Mouse (Mus musculus) intestine, postnatal 0 days (tissue): ENCODE measurements at regions not wholly inside any gene's neighbourhood (a gene's known extent, or its start where the extent isn't known, plus 50 kb on each side); places are given as distances from the start of the nearest gene placed in this dataset.
A peak's percentile ranks its signal among the peaks of the same experiment; 100 is the strongest.

ENCODE experiments used
- ATAC-seq: fragments of 200-750 bp; cut with Nextera tagmentation; 2 replicates; pipeline ENCODE4 v1.8.0; 2017; ENCODE audit warnings: mild to moderate bottlenecking, moderate TSS enrichment, moderate library complexity
- H3K27ac ChIP-seq: fragments of 300-500 bp; sonication (generic); 2 replicates; pipeline ENCODE4 v1.5.1; 2014; ENCODE audit warnings: mild to moderate bottlenecking, low read depth, low read length, moderate library complexity
- H3K27me3 ChIP-seq: fragments of 300-500 bp; sonication (generic); replicated peaks from 2 replicates; pipeline ENCODE4 v1.6.1; 2014; ENCODE audit warnings: low read length, mixed read lengths; ENCODE audit not compliant: control insufficient read depth, insufficient read depth
- H3K36me3 ChIP-seq: fragments of 300-500 bp; sonication (generic); 2 replicates; pipeline ENCODE4 v1.6.1; 2014; ENCODE audit warnings: mild to moderate bottlenecking, moderate library complexity; ENCODE audit not compliant: control insufficient read depth, insufficient read depth
- H3K4me1 ChIP-seq: fragments of 300-500 bp; sonication (generic); replicated peaks from 2 replicates; pipeline ENCODE4 v1.6.1; 2014; ENCODE audit warnings: antibody characterized with exemption, low read length, mixed read lengths; ENCODE audit not compliant: control insufficient read depth, insufficient read depth
- H3K4me2 ChIP-seq: fragments of 300-500 bp; sonication (generic); replicated peaks from 2 replicates; pipeline ENCODE4 v1.6.1; 2014; ENCODE audit warnings: low read depth, mild to moderate bottlenecking, moderate library complexity
- H3K4me3 ChIP-seq: fragments of 300-500 bp; sonication (generic); 2 replicates; pipeline ENCODE4 v1.5.1; 2014; ENCODE audit warnings: low read depth, low read length
- H3K9ac ChIP-seq: fragments of 300-500 bp; sonication (generic); 2 replicates; pipeline ENCODE4 v1.6.1; 2014; ENCODE audit warnings: mild to moderate bottlenecking, low read depth, low read length
- H3K9me3 ChIP-seq: fragments of 300-500 bp; sonication (generic); 2 replicates; pipeline ENCODE4 v1.6.1; 2016; ENCODE audit warnings: mixed run types; ENCODE audit not compliant: control insufficient read depth
- CTCF ChIP-seq: sonication (generic); IDR thresholded peaks from 2 replicates; pipeline ENCODE4 v1.5.1; 2016; ENCODE audit warnings: low read depth, mild to moderate bottlenecking, control low read depth, antibody characterized with exemption, moderate library complexity
- WGBS: fragments of 180-500 bp; shearing (Covaris S2); extraction: QIAGEN DNeasy Blood & Tissue Kit; methylation state at CpG from one replicate; pipeline ENCODE4 v1.1.7; 2014; 5-methylcytosine and 5-hydroxymethylcytosine counted together

DNA sequence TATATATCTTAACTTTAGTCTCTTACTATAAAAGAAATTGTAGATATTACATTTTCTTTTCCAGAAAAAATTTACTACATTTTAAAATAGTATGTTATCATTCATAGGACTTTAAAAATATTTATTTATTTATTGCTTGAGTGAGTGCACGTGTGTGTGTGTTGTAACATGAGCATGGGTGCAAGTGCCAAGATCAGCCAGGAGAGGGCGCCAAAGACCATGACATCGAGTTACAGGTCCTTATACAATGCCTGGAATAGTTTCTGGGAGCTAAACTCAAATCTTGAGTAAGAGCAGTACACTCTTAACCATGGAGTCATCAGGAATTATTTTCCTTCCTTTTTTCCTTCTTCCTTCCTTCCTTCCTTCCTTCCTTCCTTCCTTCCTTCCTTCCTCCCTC is 185.4 kb upstream of the Mageb4 start:
- H3K4me2 ChIP-seq = no peak overlapping the region
- no peaks in the 10 kb centered on the region for H3K9me3 ChIP-seq
- H3K9ac ChIP-seq = no peak overlapping the region
- 13% methylated on average over 3 of the region's 3 CpGs for WGBS
- H3K36me3 ChIP-seq = no peaks in the 10 kb centered on the region
- no peaks in the 10 kb centered on the region for H3K27me3 ChIP-seq
- no peak overlapping the region for H3K4me3 ChIP-seq
- TF ChIP-seq CTCF = peak; percentile 49
- ATAC-seq = no peak
- no peak overlapping the region for H3K27ac ChIP-seq
- no peaks in the 10 kb centered on the region for H3K4me1 ChIP-seq
